Mouse (Mus musculus): ENCODE data around the gene Clca1.

GRCm38 (mm10) chr3:144976091-144976490, 56.5 kb downstream of the Clca1 start:
- TF ChIP-seq EP300 (IDR thresholded peaks at IDR 0.05; ENCODE audit: low read length) = no peak
- no peak for TF ChIP-seq CTCF (conservative IDR thresholded peaks at IDR 0.05 in 1 of 2, IDR thresholded peaks at IDR 0.05 in 1 of 2; ENCODE audit: low read depth in 2 of 2, low read length in 2 of 2)
- TF ChIP-seq POLR2A (IDR thresholded peaks at IDR 0.05; ENCODE audit: low read depth, low read length) = no peak
- no peak for TF ChIP-seq SIN3A (IDR thresholded peaks at IDR 0.05; ENCODE audit: low read length)
- no peak for TF ChIP-seq CHD1 (IDR thresholded peaks at IDR 0.05; ENCODE audit: low read depth, low read length)
- TF ChIP-seq CHD2 (IDR thresholded peaks at IDR 0.05; ENCODE audit: low read length) = no peak
- TF ChIP-seq POLR2AphosphoS2 (IDR thresholded peaks at IDR 0.05; ENCODE audit: low read depth, low read length) = no peak
- no peak for TF ChIP-seq RAD21 (IDR thresholded peaks at IDR 0.05; ENCODE audit: low read depth, low read length)
